Mouse (Mus musculus) forebrain, embryonic 12.5 days (tissue): ENCODE results near the gene Atp6v1e1. TPM values are rescaled to one million over a fixed set of nuclear protein-coding genes. Genes with fewer than 3 reads are reported as not detected.

Experiments
- ATAC-seq: fragments of 200-750 bp; cut with Nextera tagmentation; 2 replicates; pipeline ENCODE4 v1.8.0; 2017; ENCODE audit warnings: moderate TSS enrichment; ENCODE audit not compliant: low FRiP score
- H3K27ac ChIP-seq: fragments of 300-500 bp; sonication (generic); 2 replicates; pipeline ENCODE4 v1.5.1; 2016; ENCODE audit warnings: mild to moderate bottlenecking
- H3K27me3 ChIP-seq: fragments of 300-500 bp; sonication (generic); 2 replicates; pipeline ENCODE4 v1.6.1; 2016; ENCODE audit warnings: mild to moderate bottlenecking
- H3K36me3 ChIP-seq: fragments of 300-500 bp; sonication (generic); replicated peaks from 2 replicates; pipeline ENCODE4 v1.6.1; 2016; ENCODE audit warnings: mild to moderate bottlenecking
- H3K4me1 ChIP-seq: fragments of 300-500 bp; sonication (generic); 2 replicates; pipeline ENCODE4 v1.6.1; 2016
- H3K4me2 ChIP-seq: fragments of 300-500 bp; sonication (generic); 2 replicates; pipeline ENCODE4 v1.6.1; 2016; ENCODE audit warnings: mild to moderate bottlenecking, moderate library complexity
- H3K4me3 ChIP-seq: fragments of 300-500 bp; sonication (generic); replicated peaks from 2 replicates; pipeline ENCODE4 v1.5.1; 2016; ENCODE audit warnings: mild to moderate bottlenecking
- H3K9ac ChIP-seq: fragments of 300-500 bp; sonication (generic); 2 replicates; pipeline ENCODE4 v1.6.1; 2016; ENCODE audit warnings: mild to moderate bottlenecking
- H3K9me3 ChIP-seq: fragments of 300-500 bp; sonication (generic); 2 replicates; pipeline ENCODE4 v1.6.1; 2016
- WGBS: fragments of 180-500 bp; shearing (Covaris S2); methylation state at CpG from one replicate; pipeline ENCODE4 v1.1.7; 2016; 5-methylcytosine and 5-hydroxymethylcytosine counted together
- polyA plus RNA-seq: library from polyadenylated mRNA; unstranded; fragments of >200 nt; fragmentation: Nextera tagmentation; extraction: Ambion mirVana; gene quantifications from 2 replicates; pipeline ENCODE4 v1.2.1, GENCODE M21; 2016

Gene Atp6v1e1
- polyA plus RNA-seq, 1 experiment from 2014 or later: 146 TPM

GRCm38 (mm10) chr6:120807738-120808081 lies 14.9 kb downstream of the Atp6v1e1 start:
- H3K4me1 ChIP-seq: no peaks in the 10 kb centered on the region
- no peaks in the 10 kb centered on the region for H3K9me3 ChIP-seq
- H3K9ac ChIP-seq: no peak overlapping the region
- H3K36me3 ChIP-seq: peaks cover 87% of the 10 kb centered on the region
- H3K4me3 ChIP-seq: no peak overlapping the region
- ATAC-seq: no peak
- no peak overlapping the region for H3K27ac ChIP-seq
- WGBS: 94% methylated on average over 4 of the region's 4 CpGs
- no peaks in the 10 kb centered on the region for H3K27me3 ChIP-seq
- H3K4me2 ChIP-seq: no peak overlapping the region

GRCm38 (mm10) chr6:120806999-120807737 lies 15.4 kb downstream of the Atp6v1e1 start:
- Histone ChIP-seq H3K9me3 (no peaks in the 10 kb centered on the region), H3K36me3 (peaks cover 92% of the 10 kb centered on the region), H3K4me1 (no peaks in the 10 kb centered on the region), H3K27ac (no peak overlapping the region), H3K27me3 (no peaks in the 10 kb centered on the region), H3K9ac (no peak overlapping the region), H3K4me2 (no peak overlapping the region), H3K4me3 (no peak overlapping the region)
- no peak for ATAC-seq
- 88% methylated on average over 5 of the region's 5 CpGs for WGBS

- H3K4me3 ChIP-seq: no peak overlapping the region
- H3K36me3 ChIP-seq: peaks cover 95% of the 10 kb centered on the region
- H3K4me2 ChIP-seq: no peak overlapping the region
- H3K4me1 ChIP-seq: no peaks in the 10 kb centered on the region
- no peaks in the 10 kb centered on the region for H3K9me3 ChIP-seq
- WGBS: 92% methylated on average over 4 of the region's 4 CpGs
- ATAC-seq: no peak
- H3K27me3 ChIP-seq: no peaks in the 10 kb centered on the region
- H3K9ac ChIP-seq: no peak overlapping the region
- H3K27ac ChIP-seq: no peak overlapping the region
Observed at GRCm38 (mm10) chr6:120799581-120800041, 23.0 kb downstream of the Atp6v1e1 start.

- Histone ChIP-seq H3K36me3 (peaks cover 95% of the 10 kb centered on the region), H3K4me3 (no peak overlapping the region), H3K4me2 (no peak overlapping the region), H3K27ac (no peak overlapping the region), H3K4me1 (no peaks in the 10 kb centered on the region), H3K9me3 (no peaks in the 10 kb centered on the region), H3K27me3 (no peaks in the 10 kb centered on the region), H3K9ac (no peak overlapping the region)
- ATAC-seq: no peak
- 95% methylated on average over 4 of the region's 4 CpGs for WGBS
Observed at GRCm38 (mm10) chr6:120798905-120799304, 23.7 kb downstream of the Atp6v1e1 start.

- ATAC-seq: no peak
- no peaks in the 10 kb centered on the region for H3K9me3 ChIP-seq
- H3K4me1 ChIP-seq: no peaks in the 10 kb centered on the region
- H3K4me3 ChIP-seq: no peak overlapping the region
- no peak overlapping the region for H3K4me2 ChIP-seq
- WGBS: 94% methylated on average over 7 of the region's 7 CpGs
- H3K27ac ChIP-seq: no peak overlapping the region
- no peak overlapping the region for H3K9ac ChIP-seq
- H3K36me3 ChIP-seq: peaks cover 95% of the 10 kb centered on the region
- H3K27me3 ChIP-seq: no peaks in the 10 kb centered on the region
Observed at GRCm38 (mm10) chr6:120798019-120798418, 24.6 kb downstream of the Atp6v1e1 start.

GRCm38 (mm10) chr6:120796111-120796510 lies 26.5 kb downstream of the Atp6v1e1 start:
- peaks cover 91% of the 10 kb centered on the region for H3K36me3 ChIP-seq
- H3K27ac ChIP-seq: no peak overlapping the region
- H3K9me3 ChIP-seq: no peaks in the 10 kb centered on the region
- H3K9ac ChIP-seq: no peak overlapping the region
- no peaks in the 10 kb centered on the region for H3K4me1 ChIP-seq
- H3K27me3 ChIP-seq: no peaks in the 10 kb centered on the region
- H3K4me2 ChIP-seq: no peak overlapping the region
- H3K4me3 ChIP-seq: no peak overlapping the region
- ATAC-seq: no peak
- 82% methylated on average over 2 of the region's 2 CpGs for WGBS

- Histone ChIP-seq H3K27me3 (no peaks in the 10 kb centered on the region), H3K27ac (no peak overlapping the region), H3K9ac (no peak overlapping the region), H3K4me3 (no peak overlapping the region), H3K4me2 (no peak overlapping the region), H3K36me3 (peaks cover 87% of the 10 kb centered on the region), H3K9me3 (no peaks in the 10 kb centered on the region), H3K4me1 (no peaks in the 10 kb centered on the region)
- ATAC-seq: no peak
- WGBS: 92% methylated on average over 5 of the region's 5 CpGs
Observed at GRCm38 (mm10) chr6:120795422-120796086, 27.0 kb downstream of the Atp6v1e1 start.

GRCm38 (mm10) chr6:120792947-120793346 lies 29.6 kb downstream of the Atp6v1e1 start:
- no peaks in the 10 kb centered on the region for H3K9me3 ChIP-seq
- no peak overlapping the region for H3K4me2 ChIP-seq
- no peak for ATAC-seq
- no peaks in the 10 kb centered on the region for H3K27me3 ChIP-seq
- H3K9ac ChIP-seq: no peak overlapping the region
- H3K4me1 ChIP-seq: peaks cover 2% of the 10 kb centered on the region; the same call in 1 of the 2 replicates
- H3K27ac ChIP-seq: no peak overlapping the region
- H3K4me3 ChIP-seq: no peak overlapping the region
- 89% methylated on average over 8 of the region's 8 CpGs for WGBS
- H3K36me3 ChIP-seq: peaks cover 63% of the 10 kb centered on the region

GRCm38 (mm10) chr6:120790717-120791116 lies 31.9 kb downstream of the Atp6v1e1 start:
- no peak for ATAC-seq
- Histone ChIP-seq H3K4me1 (peaks cover 6% of the 10 kb centered on the region; the same call in 1 of the 2 replicates), H3K27ac (no peak overlapping the region), H3K27me3 (no peaks in the 10 kb centered on the region), H3K9me3 (no peaks in the 10 kb centered on the region), H3K9ac (no peak overlapping the region), H3K36me3 (peaks cover 40% of the 10 kb centered on the region), H3K4me3 (no peak overlapping the region), H3K4me2 (no peak overlapping the region)
- WGBS: 82% methylated on average over 5 of the region's 5 CpGs

GRCm38 (mm10) chr6:120790153-120790552 lies 32.4 kb downstream of the Atp6v1e1 start:
- Histone ChIP-seq H3K27me3 (no peaks in the 10 kb centered on the region), H3K4me2 (no peak overlapping the region), H3K9me3 (no peaks in the 10 kb centered on the region), H3K4me1 (peaks cover 6% of the 10 kb centered on the region; the same call in 1 of the 2 replicates), H3K4me3 (no peak overlapping the region), H3K9ac (no peak overlapping the region), H3K27ac (no peak overlapping the region), H3K36me3 (peaks cover 35% of the 10 kb centered on the region)
- no peak for ATAC-seq
- WGBS: 96% methylated on average over 10 of the region's 11 CpGs

GRCm38 (mm10) chr6:120788904-120789303 lies 33.7 kb downstream of the Atp6v1e1 start:
- no peak for ATAC-seq
- Histone ChIP-seq H3K4me3 (no peak overlapping the region), H3K9me3 (no peaks in the 10 kb centered on the region), H3K9ac (no peak overlapping the region), H3K27ac (no peak overlapping the region), H3K36me3 (peaks cover 22% of the 10 kb centered on the region), H3K4me2 (no peak overlapping the region), H3K27me3 (no peaks in the 10 kb centered on the region), H3K4me1 (peaks cover 12% of the 10 kb centered on the region)

GRCm38 (mm10) chr6:120788068-120788607 lies 34.5 kb downstream of the Atp6v1e1 start:
- no peaks in the 10 kb centered on the region for H3K27me3 ChIP-seq
- no peak overlapping the region for H3K4me3 ChIP-seq
- no peak overlapping the region for H3K4me2 ChIP-seq
- no peak for ATAC-seq
- H3K36me3 ChIP-seq: peaks cover 15% of the 10 kb centered on the region
- 87% methylated on average over 5 of the region's 5 CpGs for WGBS
- no peak overlapping the region for H3K9ac ChIP-seq
- no peaks in the 10 kb centered on the region for H3K9me3 ChIP-seq
- peaks cover 12% of the 10 kb centered on the region for H3K4me1 ChIP-seq
- H3K27ac ChIP-seq: no peak overlapping the region
